Mouse (Mus musculus): ENCODE data around the gene Scn10a.

Scn10a gene

DNA sequence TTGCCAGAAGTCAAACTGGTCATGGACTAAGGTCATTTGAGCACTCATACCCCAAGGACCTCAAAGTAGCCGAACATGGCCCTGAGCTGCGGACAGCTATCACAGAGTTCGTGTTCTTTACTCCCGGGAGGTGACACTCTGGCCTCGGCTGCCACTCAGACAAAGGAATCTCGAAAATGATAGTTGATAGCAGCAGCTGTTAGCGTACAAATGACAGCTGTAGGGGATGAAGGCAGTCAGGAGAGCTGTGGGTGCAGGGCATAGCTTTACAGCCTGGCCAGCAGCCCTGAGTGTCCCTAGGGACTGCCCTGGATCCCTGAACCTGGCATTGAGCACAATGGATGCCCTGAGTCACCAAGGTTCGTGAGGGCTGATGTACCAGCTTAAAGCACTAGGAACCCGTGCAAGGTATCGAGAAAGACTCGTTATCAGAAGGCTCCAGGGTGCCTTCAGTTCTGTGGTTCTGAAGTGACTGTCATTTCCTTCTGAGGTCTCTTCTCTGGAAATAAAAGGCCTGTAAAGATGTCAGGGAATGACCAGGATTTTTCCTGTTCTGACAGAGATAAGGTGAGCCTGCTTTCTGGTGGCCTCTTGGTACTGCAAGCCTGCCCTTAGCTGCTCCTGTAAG lies 84.8 kb downstream of the Scn10a start:
- peak; percentile 47 to 64 for DNase-seq (ENCODE audit: low spot score in 2 of 2)

DNA sequence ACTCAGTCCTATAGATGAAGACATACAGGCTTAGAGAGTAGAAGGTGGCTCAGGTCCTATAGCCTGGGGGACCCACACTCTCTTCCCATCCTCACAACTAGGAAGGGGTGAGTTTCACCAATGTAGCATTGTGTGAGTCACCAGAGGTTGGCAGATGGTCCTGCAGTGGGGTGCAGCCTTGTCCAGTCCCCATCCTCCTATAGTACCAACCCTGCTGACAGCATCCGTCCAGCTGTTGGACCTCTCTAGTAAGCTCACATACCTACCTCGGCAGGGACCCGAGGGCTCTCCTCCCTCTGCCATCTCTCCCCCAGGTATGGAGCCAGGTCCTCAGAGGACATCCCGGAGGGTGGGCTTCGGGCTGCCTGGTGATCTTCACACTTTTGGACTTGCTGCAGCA lies 85.6 kb downstream of the Scn10a start:
- no peak for DNase-seq (ENCODE audit: low spot score in 2 of 2)

DNA sequence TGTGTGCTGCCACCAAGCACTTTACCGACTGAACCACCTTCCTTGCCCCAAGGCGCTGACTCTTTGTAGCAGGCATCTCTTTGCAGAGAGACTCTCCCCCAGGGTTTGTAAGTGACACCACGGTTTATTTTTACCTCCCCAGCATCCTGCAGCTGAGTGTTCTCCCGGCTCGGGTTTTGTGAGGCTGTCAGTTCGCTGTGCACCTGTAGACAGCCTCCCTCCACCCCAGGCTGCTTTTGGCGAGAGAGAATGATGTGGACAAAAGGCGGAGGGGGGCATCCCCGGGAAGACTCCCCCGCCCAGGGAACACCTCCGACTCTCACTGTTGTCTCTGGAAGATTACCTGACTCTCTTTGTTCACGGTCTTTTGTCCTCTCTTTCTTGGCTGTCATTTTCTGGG lies 86.3 kb downstream of the Scn10a start:
- DNase-seq (ENCODE audit: low spot score in 2 of 2) = no peak

DNA sequence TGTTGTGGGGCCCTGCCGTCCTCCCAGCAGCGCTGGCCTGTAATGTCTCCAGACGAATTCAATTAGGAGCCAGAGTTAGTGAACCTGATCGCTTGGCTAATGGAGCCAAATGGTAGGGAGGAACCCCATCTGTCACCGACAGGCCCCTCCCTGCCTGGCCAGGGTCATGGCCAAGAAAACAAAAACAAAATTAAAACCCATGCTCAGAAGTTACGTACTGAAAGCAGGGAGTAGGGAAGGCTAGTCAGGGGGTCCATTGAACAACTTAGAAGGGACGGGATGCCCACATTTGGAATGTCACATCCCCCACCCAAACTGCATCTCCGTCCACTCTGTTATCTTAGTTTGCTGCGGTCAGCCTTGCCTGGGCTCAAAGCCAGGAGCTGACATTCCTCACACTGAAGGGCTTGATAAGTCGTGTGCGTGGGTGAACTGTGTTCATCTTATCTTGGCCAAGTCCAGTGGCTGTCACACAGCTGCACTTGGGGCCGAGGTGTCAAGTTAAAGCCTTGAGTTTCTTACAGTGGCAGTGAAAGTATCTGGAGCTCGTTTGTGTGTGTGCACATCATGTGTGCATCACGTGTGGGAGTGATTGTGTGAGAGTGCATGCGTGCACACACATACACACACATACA lies 87.1 kb downstream of the Scn10a start:
- DNase-seq (ENCODE audit: low spot score in 2 of 2) = peak; percentile 53 to 73

DNA sequence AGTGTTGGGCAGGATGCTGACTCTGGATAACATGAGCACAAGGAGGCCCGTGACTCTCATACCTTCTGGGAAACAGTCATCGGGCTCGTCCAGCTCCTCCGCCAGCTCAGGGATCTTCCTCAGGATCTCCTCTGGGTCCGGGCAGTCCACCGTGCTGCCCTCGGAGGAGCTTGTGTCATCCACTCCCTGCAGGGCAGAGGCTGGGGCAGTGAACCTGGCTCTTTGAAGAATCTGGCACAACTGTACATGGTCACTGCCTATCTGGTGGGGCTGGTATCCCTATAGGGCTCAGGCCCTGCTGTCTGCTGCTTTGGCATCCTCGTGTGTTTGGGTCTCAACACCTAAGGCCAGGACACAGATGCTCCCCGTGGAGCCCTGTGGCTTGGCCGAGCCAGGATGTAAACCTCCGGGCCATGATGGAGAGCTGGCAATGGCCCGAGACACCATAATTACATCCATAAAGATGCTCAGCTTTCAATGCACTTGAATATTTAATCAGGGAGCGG lies 87.7 kb downstream of the Scn10a start:
- no peak for DNase-seq (ENCODE audit: low spot score in 2 of 2)

DNA sequence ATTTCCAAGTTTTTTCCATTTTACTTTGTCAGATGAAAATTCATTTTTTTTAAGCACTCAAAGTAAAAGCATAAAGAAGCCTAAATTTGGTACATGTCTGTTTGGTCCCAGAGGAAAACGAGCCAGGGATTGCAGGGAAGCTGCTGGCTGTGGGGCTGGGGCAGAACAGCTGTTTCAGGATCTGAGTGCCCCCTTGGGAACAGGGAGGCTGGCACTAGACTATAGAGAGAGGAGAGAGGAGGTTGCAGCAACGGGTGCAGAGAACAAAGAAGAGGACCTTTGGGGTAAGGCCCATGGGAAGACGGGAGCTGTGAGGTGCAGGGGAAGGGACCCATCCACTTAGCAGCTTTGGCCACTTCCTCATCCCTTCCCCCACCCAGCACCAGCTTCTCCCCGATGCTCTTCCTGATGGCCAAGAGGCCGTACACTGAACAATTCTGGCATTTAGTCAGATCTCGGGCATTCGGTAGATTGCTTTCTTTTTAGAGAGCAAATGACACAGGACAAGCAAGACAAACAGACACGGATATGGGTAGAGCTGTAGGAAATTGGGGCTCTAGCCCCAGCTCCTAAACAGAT lies 90.3 kb downstream of the Scn10a start:
- no peak for DNase-seq (ENCODE audit: low spot score in 2 of 2)

DNA sequence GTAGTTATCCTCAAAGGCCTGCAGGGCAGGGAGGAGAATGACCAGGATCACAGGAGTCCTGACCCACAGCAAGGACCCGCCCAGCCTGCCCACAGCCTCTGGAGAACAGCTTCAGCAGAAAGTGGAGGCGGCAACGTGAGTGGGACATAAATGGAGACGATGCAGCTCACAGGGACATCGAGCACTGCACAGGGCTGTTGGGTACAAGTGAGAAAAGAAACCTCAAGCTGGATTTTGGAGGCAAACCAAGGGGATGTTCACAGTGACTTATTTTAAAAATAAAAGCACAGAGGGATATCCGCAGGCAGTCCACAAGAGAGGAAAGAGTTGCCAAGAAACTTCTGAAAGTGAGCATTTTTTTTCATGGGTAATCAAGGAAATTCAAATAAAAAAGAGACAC lies 91.9 kb downstream of the Scn10a start:
- DNase-seq (ENCODE audit: low spot score in 2 of 2) = no peak

DNA sequence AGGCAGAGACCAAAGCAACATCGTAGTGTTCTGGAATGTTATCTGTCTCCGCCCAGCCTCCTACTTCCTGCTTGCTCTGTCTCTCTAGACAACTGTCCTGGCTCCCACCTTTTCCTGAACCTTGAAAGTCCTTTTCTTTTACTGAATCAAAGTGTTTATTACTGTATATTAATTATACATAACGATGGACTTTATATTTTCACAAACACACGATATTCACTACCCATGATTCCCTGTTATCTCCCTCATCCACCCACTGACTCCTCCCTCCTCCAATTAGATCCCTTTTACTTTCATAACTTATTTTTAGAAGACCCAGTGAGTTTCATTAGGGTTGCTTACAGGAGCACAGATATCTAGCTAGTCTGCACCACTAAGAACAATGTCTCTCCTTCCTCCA lies 95.0 kb downstream of the Scn10a start:
- DNase-seq (ENCODE audit: low spot score in 2 of 2) = no peak

DNA sequence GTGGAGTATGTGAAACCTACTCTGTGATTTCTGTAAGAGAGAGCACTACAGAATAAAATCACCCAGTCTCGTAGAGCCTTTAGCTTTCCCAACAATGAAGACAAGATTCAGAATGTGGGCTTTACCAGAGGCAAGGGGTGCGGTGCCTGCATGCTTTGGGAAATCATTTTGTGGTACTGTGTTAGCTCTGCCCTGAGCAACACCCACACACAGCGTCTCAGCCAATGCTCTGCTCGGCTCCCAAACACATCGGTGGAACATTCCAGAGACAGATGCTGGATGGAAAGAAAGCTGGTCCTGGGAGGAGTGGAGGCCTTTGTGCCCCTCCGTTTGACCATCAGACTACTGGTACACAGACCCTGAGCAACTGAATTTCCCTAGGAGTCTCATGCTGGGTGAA lies 104.3 kb downstream of the Scn10a start:
- DNase-seq (ENCODE audit: low spot score in 2 of 2) = no peak

DNA sequence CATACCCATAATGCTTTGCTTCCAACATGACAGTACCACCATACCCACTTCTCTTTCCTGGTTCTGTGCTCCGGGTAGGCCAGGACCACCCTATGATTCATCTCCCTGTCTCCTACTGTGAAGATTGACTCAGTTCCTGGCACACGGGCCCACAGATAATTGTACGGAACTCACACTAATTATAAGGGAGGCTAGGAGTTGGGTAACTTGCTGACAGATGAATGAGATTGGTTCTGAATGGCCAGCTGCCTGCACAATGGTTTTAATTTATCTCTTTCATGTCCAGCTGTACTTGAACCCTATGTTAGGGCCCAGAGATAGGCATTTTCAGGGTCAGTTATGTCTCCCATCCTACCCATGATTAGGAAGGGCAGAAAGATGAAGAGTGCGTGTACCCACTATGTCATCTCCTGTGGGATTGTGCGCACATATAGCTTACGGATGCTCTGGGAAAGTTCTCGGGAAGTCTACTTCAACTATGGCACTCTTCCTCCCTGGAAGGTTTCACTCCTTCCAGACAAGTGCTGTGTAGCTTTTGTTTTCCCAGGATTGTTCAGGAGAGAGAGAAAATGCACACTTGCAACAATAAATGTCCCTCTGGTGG lies 108.5 kb downstream of the Scn10a start:
- DNase-seq (ENCODE audit: low spot score in 2 of 2) = no peak

DNA sequence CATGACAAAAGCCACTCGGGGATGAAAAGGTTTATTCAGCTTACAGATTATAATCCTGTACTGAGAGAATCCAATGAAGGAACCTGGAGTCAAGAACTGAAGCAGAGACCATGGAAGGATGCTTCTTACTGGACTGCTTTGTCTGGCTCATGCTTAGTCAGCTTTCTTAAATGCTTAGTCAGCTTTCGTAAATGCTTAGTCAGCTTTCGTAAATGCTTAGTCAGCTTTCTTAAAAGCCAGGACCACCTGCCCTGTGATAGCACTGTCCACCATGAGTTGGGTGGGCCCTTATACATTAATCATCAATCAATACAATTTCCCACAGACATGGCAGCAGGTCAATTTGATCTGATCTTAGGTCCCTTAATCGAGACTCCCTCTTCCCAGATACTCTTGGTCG lies 112.2 kb downstream of the Scn10a start:
- no peak for DNase-seq (ENCODE audit: low spot score in 2 of 2)

DNA sequence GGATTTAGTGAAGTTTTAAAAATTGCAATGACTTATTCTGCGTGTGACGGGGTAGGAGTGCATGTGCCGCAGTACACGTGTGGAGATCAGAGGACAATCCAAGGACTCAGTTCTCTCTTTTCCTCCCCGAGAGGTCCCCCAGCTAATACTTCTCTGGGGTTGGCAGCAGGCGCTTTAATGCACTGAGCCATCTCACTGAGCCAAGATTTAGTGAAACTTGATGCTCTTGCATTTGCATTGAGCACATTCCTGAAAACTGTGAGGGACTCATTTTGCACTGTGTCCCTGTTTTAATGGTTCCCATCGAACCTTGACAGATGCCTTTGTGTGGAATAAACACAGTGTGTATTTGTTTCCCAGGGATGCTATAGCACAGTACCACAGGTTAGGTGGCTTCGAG lies 114.5 kb downstream of the Scn10a start:
- no peak for DNase-seq (ENCODE audit: low spot score in 2 of 2)

DNA sequence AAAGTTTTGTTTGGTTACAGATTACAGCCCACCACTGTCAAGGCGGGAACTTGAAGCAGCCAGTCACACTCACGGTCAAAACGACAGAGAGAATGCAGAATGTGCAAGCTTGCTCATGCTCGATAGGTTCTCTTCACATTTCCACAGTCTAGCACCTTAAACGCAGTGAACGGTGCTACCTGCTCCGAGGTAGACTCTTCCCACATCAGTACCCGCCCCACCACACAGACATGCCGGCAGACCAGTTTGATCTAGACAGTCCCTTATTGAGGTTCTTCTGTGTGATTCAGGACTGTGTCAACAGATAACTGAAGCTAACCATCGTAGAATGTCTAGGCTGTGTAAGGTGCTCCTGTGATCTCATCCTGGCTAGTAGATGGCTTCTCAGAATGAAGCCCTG lies 120.6 kb downstream of the Scn10a start:
- no peak for DNase-seq (ENCODE audit: low spot score in 2 of 2)

DNA sequence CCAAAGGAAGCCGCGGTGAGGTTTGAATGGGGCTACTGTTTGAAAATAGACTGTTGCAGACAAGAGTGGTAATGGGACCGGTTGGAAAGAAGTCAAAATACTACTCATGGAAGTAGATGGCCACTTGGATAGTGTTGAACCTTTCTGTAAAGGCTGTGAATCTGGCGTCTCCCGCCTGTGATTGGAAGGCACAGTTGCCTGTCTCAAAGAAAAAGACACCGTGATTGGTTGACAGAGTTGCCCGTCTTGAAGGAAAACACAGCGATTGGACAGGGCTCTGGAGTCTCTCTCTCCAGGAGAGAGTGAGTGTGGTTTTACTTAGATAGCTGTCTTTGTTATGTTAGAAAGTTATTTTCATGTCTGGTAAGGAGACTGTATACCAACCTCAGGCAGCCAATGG lies 121.8 kb downstream of the Scn10a start:
- DNase-seq (ENCODE audit: low spot score in 2 of 2) = no peak

DNA sequence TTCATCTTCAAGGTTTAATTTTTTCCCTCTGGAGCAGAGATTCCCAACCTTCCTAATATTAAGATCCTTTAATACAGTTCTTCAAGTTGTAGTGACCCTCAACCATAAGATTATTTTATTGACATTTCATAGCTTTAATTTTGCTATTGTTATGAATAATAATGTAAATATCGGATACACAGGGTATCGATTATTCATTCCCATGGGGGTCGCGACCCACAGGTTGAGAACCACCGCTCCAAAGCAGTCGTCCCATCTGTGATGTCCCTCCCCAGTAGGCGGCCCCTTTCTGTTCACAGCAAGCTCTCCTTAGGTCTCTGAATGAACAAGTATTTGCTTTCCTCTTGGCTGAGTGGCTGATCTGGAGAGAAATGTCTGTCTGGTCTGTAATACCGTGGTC lies 129.5 kb downstream of the Scn10a start:
- no peak for DNase-seq (ENCODE audit: low spot score in 2 of 2)

DNA sequence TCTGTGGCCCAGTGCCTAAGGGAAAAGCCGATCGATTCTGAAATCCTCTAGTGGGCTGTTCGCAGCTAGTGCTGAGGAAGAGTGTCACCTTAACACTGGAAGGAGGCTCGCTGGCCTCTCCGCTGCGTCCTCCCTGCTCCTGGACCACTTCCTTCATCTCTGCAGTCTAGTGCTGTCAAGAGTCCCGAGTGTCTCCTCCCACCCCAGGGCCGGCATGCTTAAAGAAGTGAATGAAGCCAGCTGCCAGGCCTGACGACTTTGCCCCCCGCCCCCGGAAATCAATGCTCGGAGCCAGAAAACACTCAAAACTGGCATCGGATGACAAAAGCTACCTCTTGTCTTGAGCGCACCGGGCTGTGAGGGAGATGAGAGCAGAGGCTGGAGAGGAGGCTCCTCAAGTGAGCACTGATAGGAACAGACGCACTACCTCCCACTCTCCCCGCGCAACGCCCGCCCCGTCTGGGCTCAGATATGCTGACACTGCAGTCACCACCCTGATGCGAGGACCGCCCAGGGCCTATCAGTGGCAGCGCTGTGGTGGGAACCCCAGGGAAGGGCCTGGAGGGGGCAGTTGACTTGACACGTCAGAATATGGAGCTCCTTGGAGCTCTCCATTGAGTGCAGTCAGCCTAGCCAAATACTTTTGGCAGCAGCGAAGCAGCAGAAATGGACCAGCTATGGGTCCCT lies 130.2 kb downstream of the Scn10a start:
- no peak for DNase-seq (ENCODE audit: low spot score in 2 of 2)

DNA sequence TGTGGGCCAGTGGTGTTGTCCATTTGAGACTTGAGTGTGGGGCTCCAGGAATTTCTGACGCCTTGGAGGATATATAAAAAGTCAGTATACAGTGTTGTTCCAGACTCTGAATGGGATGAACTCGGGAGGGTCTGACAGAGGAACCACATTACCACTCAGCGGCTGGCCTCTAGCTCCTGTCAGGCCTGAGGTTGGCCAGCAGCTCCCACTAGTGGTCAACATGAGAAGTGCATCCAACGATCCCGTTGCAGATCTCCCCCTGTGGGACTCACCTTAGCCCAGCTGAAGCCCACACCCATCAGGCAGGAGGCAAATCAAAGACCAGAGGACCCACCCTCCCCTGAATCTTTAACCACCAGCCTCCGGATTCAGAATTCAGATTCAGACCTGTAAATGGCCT lies 138.5 kb downstream of the Scn10a start:
- DNase-seq (ENCODE audit: low spot score in 2 of 2) = peak; percentile 47 to 68

DNA sequence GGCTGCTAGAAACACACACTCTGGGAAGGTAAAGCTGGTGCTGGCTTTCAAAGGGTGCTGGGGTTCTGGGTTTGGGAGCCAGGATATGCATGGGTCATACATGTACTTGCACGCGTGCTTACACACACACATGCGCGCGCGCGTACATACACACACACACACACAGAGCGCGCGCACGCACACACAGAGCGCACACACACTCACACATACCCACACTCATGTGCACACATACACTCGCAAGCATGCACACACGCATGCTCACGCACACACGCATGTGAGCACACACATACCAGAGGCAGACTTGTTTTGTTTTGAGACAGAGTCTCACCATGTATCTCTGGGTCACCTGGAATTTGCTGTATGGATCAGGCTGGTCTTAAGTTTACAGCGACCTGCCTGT lies 138.9 kb downstream of the Scn10a start:
- no peak for DNase-seq (ENCODE audit: low spot score in 2 of 2)

DNA sequence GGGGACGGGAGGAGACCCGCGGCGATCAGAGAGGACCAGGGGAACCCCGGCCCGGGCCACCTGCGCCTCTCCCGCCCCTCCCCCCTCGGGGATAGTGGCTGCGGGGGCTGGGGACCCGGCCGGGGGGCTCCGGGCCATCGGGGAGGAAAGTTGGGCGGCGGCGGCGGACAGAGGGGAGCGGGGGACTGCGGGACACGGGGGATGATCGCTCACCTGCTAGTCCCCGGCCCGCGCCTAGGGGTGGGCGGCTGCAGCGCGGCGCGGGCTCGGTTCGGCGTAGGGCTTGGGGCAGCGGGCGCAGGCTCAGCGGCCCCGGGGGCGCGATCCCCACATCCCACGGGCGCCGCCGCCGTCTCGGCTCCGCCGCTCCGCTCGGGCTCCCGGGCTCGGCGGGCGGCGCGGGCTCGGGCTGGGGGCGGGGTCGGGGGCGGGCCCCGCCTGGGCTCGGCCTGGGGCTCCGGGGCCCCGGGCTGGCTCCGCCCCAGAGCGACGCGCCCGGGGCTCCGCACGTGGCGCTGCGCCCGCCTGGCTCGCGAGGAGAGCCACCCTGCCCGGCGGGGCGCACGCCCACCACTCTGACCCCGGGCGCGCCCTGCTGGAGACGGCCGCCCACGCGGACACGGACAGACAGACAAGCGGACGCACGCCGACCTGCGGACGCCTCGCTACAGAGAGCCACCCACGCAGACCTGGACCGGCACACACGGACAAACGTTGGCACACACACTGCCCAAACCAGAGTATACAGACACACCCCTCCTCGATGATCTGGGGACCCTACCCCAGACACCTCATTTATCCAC lies 140.3 kb downstream of the Scn10a start, which contains the start of gene Scn5a:
Gene Scn5a, minus strand, starts transcription at position 381 of the 803 bp plus-strand sequence.
- DNase-seq (ENCODE audit: low spot score in 2 of 2) = no peak

DNA sequence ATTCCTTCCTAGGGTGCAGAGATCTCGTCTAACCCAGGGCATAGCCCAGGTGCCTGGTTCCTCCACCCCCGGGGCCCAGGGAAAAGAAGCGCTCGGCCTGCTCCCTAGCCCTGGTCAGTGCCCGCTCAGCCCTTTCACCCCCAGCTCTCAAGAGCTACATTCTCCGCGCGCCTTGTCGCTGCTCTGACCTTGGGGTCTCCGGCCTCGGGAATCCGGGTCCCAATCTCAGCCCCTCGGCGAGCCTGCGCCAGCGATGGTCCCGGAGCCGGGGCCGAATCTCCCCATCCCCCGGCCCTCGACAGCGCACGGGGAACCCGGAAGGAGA lies 140.8 kb downstream of the Scn10a start:
- DNase-seq (ENCODE audit: low spot score in 2 of 2) = no peak

DNA sequence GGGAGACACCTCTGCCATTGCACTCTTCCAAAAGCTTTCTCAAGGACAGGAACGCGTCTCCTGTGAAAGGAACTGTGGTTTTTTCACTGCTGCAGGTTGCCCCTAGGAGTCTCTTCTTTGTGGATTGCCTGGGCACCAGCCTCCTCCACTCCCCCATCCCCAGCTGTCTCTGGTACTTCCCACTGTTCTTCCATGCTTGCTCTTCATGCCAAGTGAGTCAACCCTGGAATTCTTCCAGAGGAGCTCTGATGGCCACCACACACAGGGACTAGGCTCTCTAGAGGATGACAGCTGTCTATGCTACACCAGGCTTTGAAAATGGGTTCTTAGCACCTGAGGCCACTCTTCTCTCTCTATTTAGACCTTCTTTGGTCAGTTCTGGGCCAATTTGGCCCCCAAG lies 142.1 kb downstream of the Scn10a start:
- DNase-seq (ENCODE audit: low spot score in 2 of 2) = peak in 1 of 2 experiments; percentile 54

DNA sequence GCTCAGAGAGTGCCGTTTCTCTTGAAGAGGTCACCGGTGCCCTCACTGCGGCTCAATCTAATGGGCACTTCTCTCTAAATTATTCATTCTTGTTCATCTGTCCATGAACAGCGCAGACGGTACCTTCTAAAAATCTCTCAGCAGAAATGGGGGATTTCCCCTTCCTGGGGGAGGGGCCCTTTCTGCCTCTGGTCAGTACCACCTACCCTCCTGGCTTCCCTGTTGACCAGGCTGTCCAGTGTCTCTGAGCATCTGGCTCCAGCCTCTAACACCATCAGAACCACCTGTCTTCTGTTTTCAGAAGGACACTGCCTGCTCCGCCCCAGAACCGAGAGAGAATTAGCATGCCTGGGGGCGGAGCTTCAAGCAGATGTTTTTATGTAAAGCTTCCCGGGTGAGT lies 143.4 kb downstream of the Scn10a start:
- no peak for DNase-seq (ENCODE audit: low spot score in 2 of 2)
